Mouse (Mus musculus): ENCODE measurements around the gene L3mbtl4.

DNA sequence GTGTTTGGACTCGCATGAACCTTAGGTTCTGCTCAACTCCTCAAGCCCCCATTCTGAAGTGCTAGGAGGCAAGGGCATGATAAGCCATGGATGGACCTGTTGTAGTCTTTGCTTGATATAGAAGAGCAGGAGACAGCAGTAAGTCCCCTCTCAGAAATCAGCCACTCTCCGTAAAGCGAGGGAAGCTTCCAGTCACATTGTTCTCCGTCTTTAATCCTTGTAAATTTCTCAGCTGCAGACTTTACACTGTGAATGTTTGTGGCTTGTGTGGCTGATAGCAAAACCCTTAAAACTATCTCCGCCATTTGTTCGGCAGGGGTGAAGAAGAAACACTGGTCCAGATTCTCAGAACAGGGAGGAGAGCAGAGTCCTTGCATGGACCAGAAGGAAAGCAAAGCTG, 552.7 kb downstream of the L3mbtl4 start, which contains the start of gene Tmem200c:
- TF ChIP-seq HCFC1 (IDR thresholded peaks at IDR 0.05; ENCODE audit: borderline replicate concordance, insufficient read depth, low read length) (no peak), ZNF384 (IDR thresholded peaks at IDR 0.05; ENCODE audit: low read depth, low read length) (no peak), CHD2 (IDR thresholded peaks at IDR 0.05; ENCODE audit: low read depth, low read length) (no peak), MAFK (IDR thresholded peaks at IDR 0.05; ENCODE audit: insufficient read depth, low read depth, low read length) (no peak), ZC3H11A (IDR thresholded peaks at IDR 0.05; ENCODE audit: borderline replicate concordance, low read depth, low read length) (no peak)

Data from ES-E14 (cell line).